Mouse (Mus musculus): ENCODE data around the gene Lin7a.

- TF ChIP-seq POLR2A (IDR thresholded peaks at IDR 0.05; ENCODE audit: insufficient read depth, low read depth, low read length) (no peak), CTCF (IDR thresholded peaks at IDR 0.05; ENCODE audit: insufficient read depth, low read depth, low read length) (no peak)
These were observed 16.0 kb upstream of the Lin7a start for GRCm38 (mm10) chr10:107255351-107256050.

All from olfactory bulb, adult 2 months (tissue).